Mouse (Mus musculus): ENCODE measurements around the gene Olfr1278. TPM values are rescaled to one million over a fixed set of nuclear protein-coding genes. Genes with fewer than 3 reads are reported as not detected.

Gene Olfr1278
- polyA plus RNA-seq (2011; ENCODE audit: insufficient read depth, insufficient read length, low read depth, missing spikeins): not detected in 2 replicates

DNA sequence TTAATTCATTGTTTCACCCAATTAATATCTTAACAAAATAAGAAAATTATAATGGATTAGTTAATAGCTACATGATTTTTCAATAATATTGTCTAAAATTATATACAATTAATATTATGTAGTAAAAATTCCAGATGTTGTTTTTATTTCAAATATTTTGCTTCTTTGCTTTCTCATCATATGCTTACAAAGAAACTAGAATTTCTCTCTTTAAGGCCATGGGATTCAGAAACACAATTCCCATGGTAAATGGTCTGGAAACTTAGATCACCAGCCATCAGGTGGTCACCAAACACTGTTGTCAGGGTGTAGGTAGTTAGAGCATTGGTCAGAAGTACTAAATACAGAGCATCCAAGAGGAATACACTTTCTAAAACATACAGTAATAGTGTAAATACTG lies at the start of gene Olfr1278:
TSS of gene Olfr1278 (plus strand) at position 301 of the 400 bp plus-strand sequence.
- no peak within 1 kb of the TSS for H3K27ac ChIP-seq (ENCODE audit: insufficient read depth, low read length)
- H3K4me1 ChIP-seq (ENCODE audit: control insufficient read depth, insufficient read depth, low read length): no peaks in the 10 kb centered on the region

DNA sequence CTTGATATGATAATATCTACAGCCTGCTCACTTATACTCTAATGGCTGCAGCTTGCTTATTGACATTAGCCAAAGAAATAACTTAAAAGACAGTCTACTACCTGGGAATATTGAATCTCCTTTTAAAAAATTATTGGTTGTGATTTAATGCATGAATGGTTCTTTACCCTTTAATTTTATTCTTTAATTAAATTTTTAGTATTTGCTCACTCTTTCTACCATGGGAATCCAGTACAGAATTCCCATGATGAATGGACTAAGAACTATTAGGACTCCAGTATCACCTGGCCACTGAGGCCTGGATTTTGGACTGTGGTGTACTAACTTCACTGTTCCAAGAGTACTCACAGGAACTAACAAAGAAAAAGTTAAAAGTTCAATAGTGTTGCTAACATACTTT lies 35.7 kb upstream of the Olfr1278 start, which contains the start of gene Olfr1276:
TSS of gene Olfr1276 (plus strand) at position 301 of the 400 bp plus-strand sequence.
- no peaks in the 10 kb centered on the region for H3K27me3 ChIP-seq (ENCODE audit: control insufficient read depth, insufficient read depth, low read length, poor library complexity, severe bottlenecking)
- no peaks in the 10 kb centered on the region for H3K36me3 ChIP-seq (ENCODE audit: control insufficient read depth, insufficient read depth, low read length, poor library complexity, severe bottlenecking)
- no peaks in the 10 kb centered on the region for H3K4me1 ChIP-seq (ENCODE audit: control insufficient read depth, insufficient read depth, low read length)
- no peak within 1 kb of the TSS for H3K27ac ChIP-seq (ENCODE audit: insufficient read depth, low read length)
- H3K9ac ChIP-seq (ENCODE audit: low read depth, poor library complexity, severe bottlenecking): no peak within 1 kb of the TSS
- no peak within 1 kb of the TSS for H3K4me3 ChIP-seq (ENCODE audit: low read depth, low read length)
- H3K9me3 ChIP-seq (replicated peaks; ENCODE audit: control insufficient read depth, insufficient read depth, low read length, poor library complexity, severe bottlenecking): no peaks in the 10 kb centered on the region
- TF ChIP-seq EP300 (IDR thresholded peaks at IDR 0.05; ENCODE audit: insufficient read depth, low read depth, low read length) (no peak), CTCF (IDR thresholded peaks at IDR 0.05; ENCODE audit: low read depth, low read length) (no peak), POLR2A (IDR thresholded peaks at IDR 0.05; ENCODE audit: insufficient read depth, low read length) (no peak)

More for the DNA sequence above, at the start of gene Olfr1278:
- H3K36me3 ChIP-seq (ENCODE audit: control insufficient read depth, insufficient read depth, low read length, poor library complexity, severe bottlenecking): no peaks in the 10 kb centered on the region
- no peaks in the 10 kb centered on the region for H3K9me3 ChIP-seq (replicated peaks; ENCODE audit: control insufficient read depth, insufficient read depth, low read length, poor library complexity, severe bottlenecking)
- TF ChIP-seq POLR2A (IDR thresholded peaks at IDR 0.05; ENCODE audit: insufficient read depth, low read length) (no peak), EP300 (IDR thresholded peaks at IDR 0.05; ENCODE audit: insufficient read depth, low read depth, low read length) (no peak), CTCF (IDR thresholded peaks at IDR 0.05; ENCODE audit: low read depth, low read length) (no peak)
- no peaks in the 10 kb centered on the region for H3K27me3 ChIP-seq (ENCODE audit: control insufficient read depth, insufficient read depth, low read length, poor library complexity, severe bottlenecking)
- no peak within 1 kb of the TSS for H3K9ac ChIP-seq (ENCODE audit: low read depth, poor library complexity, severe bottlenecking)
- no peak within 1 kb of the TSS for H3K4me3 ChIP-seq (ENCODE audit: low read depth, low read length)

DNA sequence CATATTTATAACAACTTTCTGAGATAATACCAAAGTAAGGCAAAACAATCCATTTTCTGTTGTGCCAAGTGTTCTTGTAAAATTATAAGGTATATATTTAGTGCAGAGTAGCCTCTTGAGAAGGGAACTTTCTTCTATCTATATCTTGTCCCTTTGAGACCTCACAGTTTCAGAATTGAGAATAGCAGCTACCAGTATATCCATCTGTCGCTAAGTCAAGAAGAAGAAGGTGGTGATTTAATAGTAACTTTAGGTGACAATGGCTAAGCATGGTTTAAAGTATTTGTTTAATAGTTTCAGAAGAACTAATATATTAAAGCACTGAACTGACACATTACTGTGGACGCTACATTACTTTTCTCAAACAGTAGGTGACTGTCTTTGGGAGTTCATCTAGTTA lies 15.9 kb upstream of the Olfr1278 start, which contains the start of gene Olfr1277:
TSS of gene Olfr1277 (minus strand) at position 101 of the 400 bp plus-strand sequence.
- no peaks in the 10 kb centered on the region for H3K27me3 ChIP-seq (ENCODE audit: control insufficient read depth, insufficient read depth, low read length, poor library complexity, severe bottlenecking)
- H3K27ac ChIP-seq (ENCODE audit: insufficient read depth, low read length): no peak within 1 kb of the TSS
- no peaks in the 10 kb centered on the region for H3K36me3 ChIP-seq (ENCODE audit: control insufficient read depth, insufficient read depth, low read length, poor library complexity, severe bottlenecking)
- TF ChIP-seq EP300 (IDR thresholded peaks at IDR 0.05; ENCODE audit: insufficient read depth, low read depth, low read length): no peak
- TF ChIP-seq CTCF (IDR thresholded peaks at IDR 0.05; ENCODE audit: low read depth, low read length): no peak
- TF ChIP-seq POLR2A (IDR thresholded peaks at IDR 0.05; ENCODE audit: insufficient read depth, low read length): no peak
- no peaks in the 10 kb centered on the region for H3K9me3 ChIP-seq (replicated peaks; ENCODE audit: control insufficient read depth, insufficient read depth, low read length, poor library complexity, severe bottlenecking)
- no peaks in the 10 kb centered on the region for H3K4me1 ChIP-seq (ENCODE audit: control insufficient read depth, insufficient read depth, low read length)
- no peak within 1 kb of the TSS for H3K4me3 ChIP-seq (ENCODE audit: low read depth, low read length)
- H3K9ac ChIP-seq (ENCODE audit: low read depth, poor library complexity, severe bottlenecking): no peak within 1 kb of the TSS

DNA sequence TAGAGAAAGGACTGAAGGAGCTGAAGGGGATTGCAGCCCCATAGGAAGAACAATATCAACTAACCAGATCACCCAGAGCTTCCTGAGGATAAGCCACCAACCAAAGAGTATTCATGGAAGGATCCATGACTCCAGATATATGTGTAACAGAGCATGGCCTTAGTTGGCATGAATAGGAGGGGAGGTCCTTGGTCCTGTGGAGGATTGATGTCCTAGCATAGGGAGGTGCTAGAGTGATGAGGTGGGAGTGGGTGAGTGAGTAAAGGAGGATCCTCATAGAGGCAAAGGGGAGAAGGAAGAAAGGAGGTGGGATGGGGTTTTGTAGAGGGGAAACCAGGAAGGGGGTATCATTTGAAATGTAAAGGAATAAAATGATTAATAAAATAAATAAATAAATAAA lies 8.6 kb downstream of the Olfr1278 start:
- H3K36me3 ChIP-seq (ENCODE audit: control insufficient read depth, insufficient read depth, low read length, poor library complexity, severe bottlenecking): no peaks in the 10 kb centered on the region
- H3K27ac ChIP-seq (ENCODE audit: insufficient read depth, low read length): no peak overlapping the region
- H3K9ac ChIP-seq (ENCODE audit: low read depth, poor library complexity, severe bottlenecking): no peak overlapping the region
- TF ChIP-seq CTCF (IDR thresholded peaks at IDR 0.05; ENCODE audit: low read depth, low read length) (no peak), POLR2A (IDR thresholded peaks at IDR 0.05; ENCODE audit: insufficient read depth, low read length) (no peak), EP300 (IDR thresholded peaks at IDR 0.05; ENCODE audit: insufficient read depth, low read depth, low read length) (no peak)
- no peaks in the 10 kb centered on the region for H3K9me3 ChIP-seq (replicated peaks; ENCODE audit: control insufficient read depth, insufficient read depth, low read length, poor library complexity, severe bottlenecking)
- H3K4me1 ChIP-seq (ENCODE audit: control insufficient read depth, insufficient read depth, low read length): no peaks in the 10 kb centered on the region
- H3K4me3 ChIP-seq (ENCODE audit: low read depth, low read length): no peak overlapping the region
- H3K27me3 ChIP-seq (ENCODE audit: control insufficient read depth, insufficient read depth, low read length, poor library complexity, severe bottlenecking): no peaks in the 10 kb centered on the region

DNA sequence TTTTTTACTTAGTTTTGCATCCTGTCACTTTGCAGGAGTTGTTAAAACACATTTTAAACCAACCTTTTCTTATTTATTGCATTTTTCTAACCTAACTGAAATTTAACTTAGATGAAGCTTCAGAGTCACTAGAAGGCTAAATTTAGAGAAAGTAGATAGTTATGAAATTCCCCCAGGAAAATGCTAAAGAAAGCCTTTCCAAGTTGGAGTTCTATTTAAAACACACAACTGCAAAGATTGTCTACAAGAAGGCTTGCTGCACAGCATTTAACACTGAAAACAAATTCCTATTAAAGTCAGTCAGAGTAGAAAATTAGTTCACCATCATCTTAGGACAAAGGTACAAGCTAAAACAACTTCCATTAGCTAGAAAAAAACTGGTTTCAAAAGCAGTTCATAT lies 10.4 kb downstream of the Olfr1278 start, which contains the start of gene Olfr1279:
TSS of gene Olfr1279 (plus strand) at position 262 of the 400 bp plus-strand sequence.
- Histone ChIP-seq H3K9me3 (replicated peaks; ENCODE audit: control insufficient read depth, insufficient read depth, low read length, poor library complexity, severe bottlenecking) (no peaks in the 10 kb centered on the region), H3K4me1 (ENCODE audit: control insufficient read depth, insufficient read depth, low read length) (no peaks in the 10 kb centered on the region), H3K36me3 (ENCODE audit: control insufficient read depth, insufficient read depth, low read length, poor library complexity, severe bottlenecking) (no peaks in the 10 kb centered on the region), H3K27me3 (ENCODE audit: control insufficient read depth, insufficient read depth, low read length, poor library complexity, severe bottlenecking) (no peaks in the 10 kb centered on the region), H3K9ac (ENCODE audit: low read depth, poor library complexity, severe bottlenecking) (no peak within 1 kb of the TSS), H3K27ac (ENCODE audit: insufficient read depth, low read length) (no peak within 1 kb of the TSS), H3K4me3 (ENCODE audit: low read depth, low read length) (no peak within 1 kb of the TSS)
- TF ChIP-seq CTCF (IDR thresholded peaks at IDR 0.05; ENCODE audit: low read depth, low read length) (no peak), EP300 (IDR thresholded peaks at IDR 0.05; ENCODE audit: insufficient read depth, low read depth, low read length) (no peak), POLR2A (IDR thresholded peaks at IDR 0.05; ENCODE audit: insufficient read depth, low read length) (no peak)

DNA sequence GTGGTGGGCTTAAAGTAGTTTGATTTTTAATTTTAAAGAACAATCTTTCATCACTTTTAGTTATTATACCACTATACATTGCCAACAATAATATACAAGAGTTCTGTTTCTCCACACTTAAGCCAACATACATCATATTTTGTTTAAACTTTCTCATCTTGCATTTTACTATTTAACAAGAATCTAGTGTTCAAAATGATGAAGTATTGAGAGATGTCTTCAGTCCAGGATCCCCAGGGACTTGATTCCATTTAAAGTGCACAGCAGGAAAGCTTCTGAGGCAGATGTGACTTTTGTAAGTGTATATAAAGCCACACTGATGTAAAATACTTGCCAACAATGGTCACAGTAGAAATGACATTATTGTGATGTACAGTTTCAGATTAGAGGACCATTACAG lies 23.8 kb downstream of the Olfr1278 start, which contains the start of gene Olfr1280:
TSS of gene Olfr1280 (plus strand) at position 301 of the 400 bp plus-strand sequence.
- TF ChIP-seq POLR2A (IDR thresholded peaks at IDR 0.05; ENCODE audit: insufficient read depth, low read length) (no peak), CTCF (IDR thresholded peaks at IDR 0.05; ENCODE audit: low read depth, low read length) (no peak), EP300 (IDR thresholded peaks at IDR 0.05; ENCODE audit: insufficient read depth, low read depth, low read length) (no peak)
- no peaks in the 10 kb centered on the region for H3K36me3 ChIP-seq (ENCODE audit: control insufficient read depth, insufficient read depth, low read length, poor library complexity, severe bottlenecking)
- H3K27me3 ChIP-seq (ENCODE audit: control insufficient read depth, insufficient read depth, low read length, poor library complexity, severe bottlenecking): no peaks in the 10 kb centered on the region
- no peak within 1 kb of the TSS for H3K9ac ChIP-seq (ENCODE audit: low read depth, poor library complexity, severe bottlenecking)
- H3K27ac ChIP-seq (ENCODE audit: insufficient read depth, low read length): no peak within 1 kb of the TSS
- no peak within 1 kb of the TSS for H3K4me3 ChIP-seq (ENCODE audit: low read depth, low read length)
- H3K9me3 ChIP-seq (replicated peaks; ENCODE audit: control insufficient read depth, insufficient read depth, low read length, poor library complexity, severe bottlenecking): no peaks in the 10 kb centered on the region
- no peaks in the 10 kb centered on the region for H3K4me1 ChIP-seq (ENCODE audit: control insufficient read depth, insufficient read depth, low read length)
